Mouse (Mus musculus): Measurements from ENCODE around the gene Ube2cbp.

DNA sequence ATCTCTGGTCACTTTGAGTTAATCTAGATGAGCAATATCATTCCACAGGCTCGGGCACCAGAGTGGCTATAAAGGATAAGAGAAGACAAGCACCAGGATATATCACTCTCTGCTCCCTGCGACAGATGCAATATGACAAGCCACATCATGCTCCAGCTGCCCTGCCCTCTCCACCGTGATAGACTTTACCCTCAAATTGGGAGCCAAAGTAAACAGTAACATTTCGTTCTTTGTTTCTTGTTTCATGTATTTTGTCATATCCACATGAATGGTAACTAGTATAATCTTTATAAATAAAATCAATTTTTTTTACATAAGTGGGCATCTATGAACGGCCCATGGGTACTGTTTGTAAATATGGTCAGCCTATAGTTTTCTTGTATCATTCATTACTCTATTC, 195.2 kb downstream of the Ube2cbp start:
- TF ChIP-seq POLR2A (IDR thresholded peaks at IDR 0.05; ENCODE audit: low read depth, low read length) (no peak), CTCF (conservative IDR thresholded peaks at IDR 0.05; ENCODE audit: insufficient read depth, insufficient read length, low read depth, low read length) (no peak)

All from kidney, adult 2 months (tissue).